Mouse (Mus musculus) limb, embryonic 12.5 days (tissue): ENCODE results near the gene Cd24a. TPM values are rescaled to one million over a fixed set of nuclear protein-coding genes. Genes with fewer than 3 reads are reported as not detected.

Source experiments
- ATAC-seq: fragments of 200-750 bp; cut with Nextera tagmentation; 2 replicates; pipeline ENCODE4 v1.8.0; 2017; ENCODE audit warnings: low read depth, moderate TSS enrichment; ENCODE audit not compliant: insufficient number of reproducible peaks, insufficient read depth, low FRiP score, low TSS enrichment
- H3K27ac ChIP-seq: fragments of 300-500 bp; sonication (generic); 2 replicates; pipeline ENCODE4 v1.5.1; 2016; ENCODE audit warnings: mild to moderate bottlenecking, moderate library complexity
- H3K27me3 ChIP-seq: fragments of 300-500 bp; sonication (generic); 2 replicates; pipeline ENCODE4 v1.6.1; 2016; ENCODE audit warnings: mild to moderate bottlenecking, moderate library complexity
- H3K36me3 ChIP-seq: fragments of 300-500 bp; sonication (generic); 2 replicates; pipeline ENCODE4 v1.6.1; 2016; ENCODE audit warnings: mild to moderate bottlenecking, moderate library complexity
- H3K4me1 ChIP-seq: fragments of 300-500 bp; sonication (generic); replicated peaks from 2 replicates; pipeline ENCODE4 v1.6.1; 2016
- H3K4me2 ChIP-seq: fragments of 300-500 bp; sonication (generic); 2 replicates; pipeline ENCODE4 v1.6.1; 2016; ENCODE audit warnings: mild to moderate bottlenecking, moderate library complexity
- H3K4me3 ChIP-seq: fragments of 300-500 bp; sonication (generic); replicated peaks from 2 replicates; pipeline ENCODE4 v1.5.1; 2016; ENCODE audit warnings: mild to moderate bottlenecking
- H3K9ac ChIP-seq: fragments of 300-500 bp; sonication (generic); replicated peaks from 2 replicates; pipeline ENCODE4 v1.6.1; 2016; ENCODE audit warnings: mild to moderate bottlenecking, moderate library complexity
- H3K9me3 ChIP-seq: fragments of 300-500 bp; sonication (generic); 2 replicates; pipeline ENCODE4 v1.6.1; 2016; ENCODE audit warnings: mild to moderate bottlenecking, moderate library complexity
- WGBS: fragments of 180-500 bp; shearing (Covaris S2); methylation state at CpG from one replicate; pipeline ENCODE4 v1.1.7; 2016; 5-methylcytosine and 5-hydroxymethylcytosine counted together
- polyA plus RNA-seq: library from polyadenylated mRNA; unstranded; fragments of >200 nt; fragmentation: Nextera tagmentation; extraction: Ambion mirVana; gene quantifications from 2 replicates; pipeline ENCODE4 v1.2.1, GENCODE M21; 2016

Cd24a gene
- polyA plus RNA-seq, 1 experiment from 2014 or later: 635 TPM

- no peaks in the 10 kb centered on the region for H3K27me3 ChIP-seq
- H3K9ac ChIP-seq: no peak overlapping the region
- H3K4me3 ChIP-seq: no peak overlapping the region
- H3K27ac ChIP-seq: peak overlapping the region; percentile 72
- no peaks in the 10 kb centered on the region for H3K9me3 ChIP-seq
- ATAC-seq: no peak
- H3K4me2 ChIP-seq: no peak overlapping the region
- no peaks in the 10 kb centered on the region for H3K36me3 ChIP-seq
- WGBS: 74% methylated on average over 4 of the region's 4 CpGs
- H3K4me1 ChIP-seq: peaks cover 24% of the 10 kb centered on the region; the same call in 1 of the 2 replicates
Measured at GRCm38 (mm10) chr10:43603975-43604686, 26.0 kb downstream of the Cd24a start.

DNA sequence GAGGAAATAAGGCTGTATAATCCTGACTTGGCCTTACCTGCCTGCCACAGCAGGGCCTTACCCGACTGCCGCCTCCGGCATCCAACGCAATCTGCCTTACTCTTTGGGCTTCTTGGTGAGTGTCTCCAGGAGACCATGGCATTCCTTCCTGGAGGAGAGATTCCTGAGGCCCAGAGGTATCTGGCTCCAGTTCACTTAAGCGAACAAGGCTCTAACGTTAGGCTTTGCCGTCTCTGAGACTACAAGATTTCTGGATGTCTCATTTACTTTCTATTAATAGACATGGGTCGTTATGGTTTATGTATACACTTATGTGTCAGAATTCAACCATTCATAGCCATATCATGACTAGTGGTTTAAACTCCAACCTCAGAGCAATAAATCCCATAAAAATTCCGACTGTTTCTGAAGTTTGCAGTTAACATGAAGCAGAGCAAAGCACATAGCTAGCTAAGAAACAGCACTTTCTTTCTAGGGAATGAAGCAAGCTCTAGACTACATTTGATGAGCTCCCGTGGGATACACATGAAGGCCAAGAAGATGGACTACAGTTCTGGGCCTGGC is 26.7 kb downstream of the Cd24a start:
- Histone ChIP-seq H3K9ac (no peak overlapping the region), H3K4me2 (no peak overlapping the region), H3K9me3 (no peaks in the 10 kb centered on the region), H3K27ac (peak overlapping the region; percentile 72), H3K4me1 (peaks cover 24% of the 10 kb centered on the region; the same call in 1 of the 2 replicates), H3K36me3 (no peaks in the 10 kb centered on the region), H3K4me3 (no peak overlapping the region), H3K27me3 (no peaks in the 10 kb centered on the region)
- no peak for ATAC-seq
- WGBS: 64% methylated on average over 10 of the region's 10 CpGs

DNA sequence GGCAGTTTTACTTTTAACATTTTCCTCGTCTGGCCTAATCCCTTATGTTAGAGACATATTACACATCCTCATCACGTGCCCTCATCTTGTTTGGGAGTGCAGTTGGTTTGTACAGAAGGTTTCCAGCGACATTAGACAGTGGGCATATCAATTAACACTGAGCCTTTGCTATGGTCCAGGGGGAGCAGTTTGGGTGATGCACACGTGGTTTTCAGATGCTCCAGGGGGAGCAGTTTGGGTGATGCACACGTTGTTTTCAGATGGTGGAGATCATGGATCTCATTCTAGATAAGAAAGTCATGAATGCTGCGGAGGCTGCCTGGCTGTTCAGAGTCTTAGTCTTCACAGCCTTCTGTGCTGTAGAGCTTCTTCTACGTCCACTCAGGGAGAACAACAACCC is 27.8 kb downstream of the Cd24a start:
- H3K27ac ChIP-seq: no peak overlapping the region
- H3K4me1 ChIP-seq: peaks cover 23% of the 10 kb centered on the region; the same call in 1 of the 2 replicates
- no peaks in the 10 kb centered on the region for H3K9me3 ChIP-seq
- no peaks in the 10 kb centered on the region for H3K27me3 ChIP-seq
- no peak overlapping the region for H3K4me3 ChIP-seq
- H3K9ac ChIP-seq: no peak overlapping the region
- no peak for ATAC-seq
- WGBS: 76% methylated on average over 7 of the region's 7 CpGs
- H3K36me3 ChIP-seq: no peaks in the 10 kb centered on the region
- H3K4me2 ChIP-seq: no peak overlapping the region

DNA sequence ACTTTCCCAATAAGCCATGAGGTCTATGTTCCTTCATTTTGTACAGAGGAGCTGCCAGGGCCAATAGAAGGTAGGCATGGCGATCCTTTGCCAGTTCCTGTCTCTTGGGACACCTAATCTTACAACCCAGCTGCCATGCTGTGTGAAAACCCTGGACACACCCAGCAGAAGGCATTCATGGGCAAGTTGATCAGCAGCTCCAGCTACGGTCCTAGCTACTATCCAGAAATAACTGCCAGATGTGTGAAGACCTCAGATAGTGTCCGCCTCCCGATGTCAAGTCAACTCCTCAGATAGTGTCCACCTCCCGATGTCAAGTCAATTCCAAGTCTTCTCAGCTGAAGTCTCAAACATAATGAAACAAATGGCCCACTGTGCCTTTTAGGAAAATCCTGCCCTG is 31.4 kb downstream of the Cd24a start:
- Histone ChIP-seq H3K27ac (no peak overlapping the region), H3K36me3 (no peaks in the 10 kb centered on the region), H3K4me2 (no peak overlapping the region), H3K9me3 (no peaks in the 10 kb centered on the region), H3K27me3 (no peaks in the 10 kb centered on the region), H3K9ac (no peak overlapping the region), H3K4me3 (no peak overlapping the region), H3K4me1 (peaks cover 5% of the 10 kb centered on the region; the same call in 1 of the 2 replicates)
- ATAC-seq: no peak
- 85% methylated on average over 5 of the region's 5 CpGs for WGBS

DNA sequence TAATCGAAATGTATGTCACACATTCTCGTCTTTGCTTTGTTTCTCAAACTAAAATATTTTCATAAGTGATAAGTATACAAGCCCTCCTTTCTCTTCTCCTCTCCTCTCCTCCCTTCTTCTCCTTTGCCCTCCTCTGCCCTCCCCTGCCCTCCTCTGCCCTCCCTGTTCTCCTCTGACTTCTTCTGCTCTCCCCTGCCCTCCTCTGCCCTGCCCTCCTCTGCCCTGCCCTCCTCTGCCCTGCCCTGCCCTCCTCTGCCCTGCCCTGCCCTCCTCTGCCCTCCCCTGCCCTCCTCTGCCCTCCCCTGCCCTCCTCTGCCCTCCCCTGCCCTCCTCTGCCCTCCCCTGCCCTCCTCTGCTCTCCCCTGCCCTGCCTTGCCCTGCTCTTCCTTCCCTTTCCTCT is 31.9 kb downstream of the Cd24a start:
- H3K27me3 ChIP-seq: no peaks in the 10 kb centered on the region
- peaks cover 3% of the 10 kb centered on the region; the same call in 1 of the 2 replicates for H3K4me1 ChIP-seq
- 71% methylated on average over 2 of the region's 2 CpGs for WGBS

DNA sequence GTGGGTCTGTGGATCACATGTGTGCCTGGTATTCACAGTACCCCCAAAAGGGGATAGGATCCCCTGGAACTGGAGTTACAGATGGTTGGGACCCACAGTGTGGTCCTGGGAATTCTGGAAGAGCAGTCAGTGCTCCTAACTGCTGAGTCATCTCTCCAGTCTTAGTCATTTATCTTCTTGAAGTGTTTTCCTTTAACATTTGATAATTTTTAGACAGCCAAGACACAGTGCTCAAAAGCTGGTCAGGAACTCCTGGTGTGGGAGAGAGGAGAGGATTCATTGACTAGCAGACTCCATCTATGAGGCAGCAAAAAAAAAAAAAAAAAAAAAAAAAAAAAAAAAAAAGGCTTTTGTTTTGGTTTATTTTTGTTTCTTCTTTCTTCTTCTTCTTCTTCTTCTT is 33.0 kb downstream of the Cd24a start:
- Histone ChIP-seq H3K36me3 (no peaks in the 10 kb centered on the region), H3K27me3 (no peaks in the 10 kb centered on the region), H3K27ac (no peak overlapping the region), H3K4me3 (no peak overlapping the region), H3K9ac (no peak overlapping the region), H3K4me1 (no peaks in the 10 kb centered on the region), H3K9me3 (no peaks in the 10 kb centered on the region), H3K4me2 (no peak overlapping the region)
- no peak for ATAC-seq

More for the DNA sequence above, 31.9 kb downstream of the Cd24a start:
- Histone ChIP-seq H3K27ac (no peak overlapping the region), H3K9ac (no peak overlapping the region), H3K36me3 (no peaks in the 10 kb centered on the region), H3K4me2 (no peak overlapping the region), H3K4me3 (no peak overlapping the region), H3K9me3 (no peaks in the 10 kb centered on the region)
- no peak for ATAC-seq

GRCm38 (mm10) chr10:43619059-43619531 is 41.0 kb downstream of the Cd24a start:
- peak overlapping the region; percentile 85 for H3K27ac ChIP-seq
- H3K36me3 ChIP-seq: no peaks in the 10 kb centered on the region
- no peaks in the 10 kb centered on the region for H3K9me3 ChIP-seq
- peaks cover 49% of the 10 kb centered on the region for H3K4me1 ChIP-seq
- peak overlapping the region; percentile 34 for H3K4me2 ChIP-seq
- ATAC-seq: no peak
- no peak overlapping the region for H3K9ac ChIP-seq
- 5% methylated on average over 6 of the region's 6 CpGs for WGBS
- no peaks in the 10 kb centered on the region for H3K27me3 ChIP-seq
- H3K4me3 ChIP-seq: no peak overlapping the region

GRCm38 (mm10) chr10:43619939-43620338 is 41.9 kb downstream of the Cd24a start:
- peak overlapping the region; percentile 23; the same call in 1 of the 2 replicates for H3K27ac ChIP-seq
- no peak overlapping the region for H3K4me2 ChIP-seq
- H3K27me3 ChIP-seq: no peaks in the 10 kb centered on the region
- no peaks in the 10 kb centered on the region for H3K9me3 ChIP-seq
- H3K4me3 ChIP-seq: no peak overlapping the region
- 74% methylated on average over 2 of the region's 2 CpGs for WGBS
- H3K36me3 ChIP-seq: no peaks in the 10 kb centered on the region
- peaks cover 56% of the 10 kb centered on the region for H3K4me1 ChIP-seq
- no peak for ATAC-seq
- no peak overlapping the region for H3K9ac ChIP-seq

GRCm38 (mm10) chr10:43623510-43623909 is 45.4 kb downstream of the Cd24a start:
- WGBS: 88% methylated on average over 8 of the region's 8 CpGs
- Histone ChIP-seq H3K27me3 (no peaks in the 10 kb centered on the region), H3K27ac (peak overlapping the region; percentile 73), H3K36me3 (no peaks in the 10 kb centered on the region), H3K9me3 (peaks cover 7% of the 10 kb centered on the region), H3K4me2 (no peak overlapping the region), H3K4me3 (no peak overlapping the region), H3K4me1 (peaks cover 69% of the 10 kb centered on the region), H3K9ac (no peak overlapping the region)
- ATAC-seq: no peak

- H3K27me3 ChIP-seq: no peaks in the 10 kb centered on the region
- peak overlapping the region; percentile 5; the same call in 1 of the 2 replicates for H3K4me2 ChIP-seq
- H3K9ac ChIP-seq: no peak overlapping the region
- peak overlapping the region; percentile 82 for H3K27ac ChIP-seq
- H3K4me3 ChIP-seq: no peak overlapping the region
- no peaks in the 10 kb centered on the region for H3K36me3 ChIP-seq
- H3K4me1 ChIP-seq: peaks cover 61% of the 10 kb centered on the region
- peak; percentile 76 for ATAC-seq
- WGBS: 18% methylated on average over 5 of the region's 5 CpGs
- H3K9me3 ChIP-seq: peaks cover 7% of the 10 kb centered on the region
Measured at GRCm38 (mm10) chr10:43624362-43624761, 46.3 kb downstream of the Cd24a start.

GRCm38 (mm10) chr10:43624791-43625398 is 46.8 kb downstream of the Cd24a start:
- 19% methylated on average over 2 of the region's 2 CpGs for WGBS
- H3K4me1 ChIP-seq: peaks cover 56% of the 10 kb centered on the region
- H3K4me3 ChIP-seq: no peak overlapping the region
- H3K27me3 ChIP-seq: no peaks in the 10 kb centered on the region
- peaks cover 7% of the 10 kb centered on the region for H3K9me3 ChIP-seq
- H3K4me2 ChIP-seq: peak overlapping the region; percentile 5
- H3K9ac ChIP-seq: no peak overlapping the region
- no peaks in the 10 kb centered on the region for H3K36me3 ChIP-seq
- 0 out of 2 replicates have a peak, but pooled peaks have one; percentile 48 for ATAC-seq
- peak overlapping the region; percentile 82 for H3K27ac ChIP-seq
